7 mouse cellular contexts compared by ENCODE assay signal in genomic region chr4:89524260-89525200, GRCm38 (mm10).
DNase-seq lines count a peak whose midpoint lies in the region; ATAC-seq lines count a peak whose summit lies in the region.

No protein-coding gene starts in this region.

- intact Hi-C loops in left cerebral cortex, postnatal 4 days (cut with DNase I): loop anchor here (1.0 to 5.0 kb wide), 2 partner anchors 237 to 379 kb away; no protein-coding TSS in a partner anchor

- H3K27me3 ChIP-seq in intestine, embryonic 14.5 days (replicated peaks; ENCODE audit: control insufficient read depth, insufficient read depth, low read length): peaks cover 36% of the 10 kb centered on the region
- H3K27me3 ChIP-seq in midbrain, embryonic 10.5 days (ENCODE audit: low read depth, poor library complexity, severe bottlenecking): peaks cover 48% of the 10 kb centered on the region

- H3K4me3 ChIP-seq in intestine, embryonic 14.5 days (ENCODE audit: low read depth, low read length): peak overlapping the region; percentile 47
- H3K4me3 ChIP-seq in midbrain, embryonic 10.5 days: peak overlapping the region; percentile 57

- 0 out of 2 replicates have a peak, but pooled peaks cover 4% of the 10 kb centered on the region for H3K4me1 ChIP-seq in intestine, embryonic 14.5 days (replicated peaks; ENCODE audit: control insufficient read depth, insufficient read depth, low read length)
- H3K4me1 ChIP-seq in midbrain, embryonic 10.5 days: peaks cover 7% of the 10 kb centered on the region; the same call in 1 of the 2 replicates

- no peaks in the 10 kb centered on the region for H3K36me3 ChIP-seq in intestine, embryonic 14.5 days (ENCODE audit: control insufficient read depth, insufficient read depth, low read length)
- H3K36me3 ChIP-seq in midbrain, embryonic 10.5 days: no peaks in the 10 kb centered on the region

- peak overlapping the region; percentile 80 for H3K4me2 ChIP-seq in intestine, embryonic 14.5 days (ENCODE audit: low read length)

- peak; percentile 37 for DNase-seq in adrenal gland, adult 8-10 months
- DNase-seq in embryo, embryonic 11 days: peak; percentile 92
- DNase-seq in gastrocnemius, postnatal 25 days: peak; percentile 8
- DNase-seq in intestine, embryonic 14.5 days (ENCODE audit: low spot score): peak; percentile 90
- DNase-seq in left cerebral cortex, postnatal 4 days: peak; percentile 50
- DNase-seq in midbrain, embryonic 10.5 days (ENCODE audit: low spot score): peak; percentile 81
- DNase-seq in right cerebral cortex, postnatal 4 days: peak; percentile 51

- H3K9me3 ChIP-seq in intestine, embryonic 14.5 days (ENCODE audit: control insufficient read depth, low read length): no peaks in the 10 kb centered on the region
- no peaks in the 10 kb centered on the region for H3K9me3 ChIP-seq in midbrain, embryonic 10.5 days (replicated peaks)

- 1% methylated on average over 40 of the region's 40 CpGs for WGBS in intestine, embryonic 14.5 days
- WGBS in midbrain, embryonic 10.5 days: 1% methylated on average over 40 of the region's 40 CpGs

- 0 out of 2 replicates have a peak overlapping the region, but pooled peaks have one; percentile 35 for H3K9ac ChIP-seq in intestine, embryonic 14.5 days (ENCODE audit: low read length)

- H3K27ac ChIP-seq in intestine, embryonic 14.5 days (ENCODE audit: low read depth): no peak overlapping the region
- no peak overlapping the region for H3K27ac ChIP-seq in midbrain, embryonic 10.5 days (replicated peaks)

- peak; percentile 64; the same call in 1 of the 2 replicates for ATAC-seq in intestine, embryonic 14.5 days (replicated peaks; ENCODE audit: low FRiP score, low TSS enrichment, low read depth)

Comparison
In these comparisons a context has a peak if more than half of its experiments do, and no peak if none do; other contexts are left out.
1. DNase-seq: peak in every context shown above with its lines; median percentile 92 in embryo, embryonic 11 days; 90 in intestine, embryonic 14.5 days; 81 in midbrain, embryonic 10.5 days; 51 in right cerebral cortex, postnatal 4 days; 50 in left cerebral cortex, postnatal 4 days; 37 in adrenal gland, adult 8-10 months; 8 in gastrocnemius, postnatal 25 days.